Mouse (Mus musculus) 3T3-L1 (cell line): ENCODE data around the gene Gm3500.
"Not testable (repeated sequence)": the region's sequence is repeated elsewhere in the genome, so short reads cannot be mapped to it uniquely, and the experiment has no call there.

Experiments
- DNase-seq: peaks from one replicate; pipeline ENCODE4 v3.0.0-alpha.2; 2015; ENCODE audit warnings: low read depth, low spot score

Gm3500 gene

GRCm38 (mm10) chr14:5388949-5389348 is at the start of gene Gm3500:
TSS of gene Gm3500 (minus strand) at chr14:5389049.
- not testable (repeated sequence) for DNase-seq

- DNase-seq: not testable (repeated sequence)
These were observed 54.0 kb downstream of the Gm3500 start, which contains the start of gene Gm3542 for GRCm38 (mm10) chr14:5334828-5335227. TSS of gene Gm3542 (minus strand) at chr14:5334928.
